Mouse (Mus musculus): ENCODE data around the gene Auts2. TPM values are rescaled to one million over a fixed set of nuclear protein-coding genes. Genes with fewer than 3 reads are reported as not detected.
A peak's percentile ranks its signal among the peaks of the same experiment; 100 is the strongest.

The Auts2 gene
- polyA plus RNA-seq, 1 experiment from 2014 or later, result 82.5 TPM

- Histone ChIP-seq H3K9me3 (ENCODE audit: control insufficient read depth, low read length) (no peaks in the 10 kb centered on the region), H3K4me1 (ENCODE audit: control insufficient read depth, insufficient read depth, low read length) (peaks cover 13% of the 10 kb centered on the region; the same call in 1 of the 2 replicates), H3K4me2 (ENCODE audit: low read depth, low read length) (no peak overlapping the region), H3K36me3 (ENCODE audit: control insufficient read depth, insufficient read depth, low read length) (no peaks in the 10 kb centered on the region), H3K9ac (replicated peaks; ENCODE audit: low read depth, low read length) (no peak overlapping the region), H3K27ac (ENCODE audit: low read depth, low read length) (no peak overlapping the region), H3K4me3 (ENCODE audit: low read depth, low read length) (no peak overlapping the region), H3K27me3 (ENCODE audit: control insufficient read depth, insufficient read depth, low read length) (no peaks in the 10 kb centered on the region)
- ATAC-seq (ENCODE audit: low read depth), result no peak
- WGBS, result 91% methylated on average over 7 of the region's 7 CpGs
Observed at GRCm38 (mm10) chr5:131489846-131490245, 1053.3 kb downstream of the Auts2 start.

GRCm38 (mm10) chr5:131486527-131486926 is 1056.6 kb downstream of the Auts2 start:
- no peaks in the 10 kb centered on the region for H3K9me3 ChIP-seq (ENCODE audit: control insufficient read depth, low read length)
- H3K27ac ChIP-seq (ENCODE audit: low read depth, low read length), result no peak overlapping the region
- no peaks in the 10 kb centered on the region for H3K27me3 ChIP-seq (ENCODE audit: control insufficient read depth, insufficient read depth, low read length)
- H3K4me1 ChIP-seq (ENCODE audit: control insufficient read depth, insufficient read depth, low read length), result peaks cover 10% of the 10 kb centered on the region
- no peak overlapping the region for H3K4me2 ChIP-seq (ENCODE audit: low read depth, low read length)
- ATAC-seq (ENCODE audit: low read depth), result no peak
- H3K9ac ChIP-seq (replicated peaks; ENCODE audit: low read depth, low read length), result no peak overlapping the region
- no peak overlapping the region for H3K4me3 ChIP-seq (ENCODE audit: low read depth, low read length)
- H3K36me3 ChIP-seq (ENCODE audit: control insufficient read depth, insufficient read depth, low read length), result no peaks in the 10 kb centered on the region
- WGBS, result 80% methylated on average over 4 of the region's 4 CpGs

GRCm38 (mm10) chr5:131475278-131475677 is 1067.9 kb downstream of the Auts2 start:
- H3K27me3 ChIP-seq (ENCODE audit: control insufficient read depth, insufficient read depth, low read length), result no peaks in the 10 kb centered on the region
- peaks cover 28% of the 10 kb centered on the region; the same call in 1 of the 2 replicates for H3K36me3 ChIP-seq (ENCODE audit: control insufficient read depth, insufficient read depth, low read length)
- no peak overlapping the region for H3K9ac ChIP-seq (replicated peaks; ENCODE audit: low read depth, low read length)
- H3K4me3 ChIP-seq (ENCODE audit: low read depth, low read length), result no peak overlapping the region
- no peaks in the 10 kb centered on the region for H3K9me3 ChIP-seq (ENCODE audit: control insufficient read depth, low read length)
- no peak for ATAC-seq (ENCODE audit: low read depth)
- no peaks in the 10 kb centered on the region for H3K4me1 ChIP-seq (ENCODE audit: control insufficient read depth, insufficient read depth, low read length)
- H3K4me2 ChIP-seq (ENCODE audit: low read depth, low read length), result no peak overlapping the region
- H3K27ac ChIP-seq (ENCODE audit: low read depth, low read length), result no peak overlapping the region

GRCm38 (mm10) chr5:131468609-131469008 is 1074.5 kb downstream of the Auts2 start:
- Histone ChIP-seq H3K4me2 (ENCODE audit: low read depth, low read length) (no peak overlapping the region), H3K4me1 (ENCODE audit: control insufficient read depth, insufficient read depth, low read length) (no peaks in the 10 kb centered on the region), H3K36me3 (ENCODE audit: control insufficient read depth, insufficient read depth, low read length) (peaks cover 25% of the 10 kb centered on the region; the same call in 1 of the 2 replicates), H3K27me3 (ENCODE audit: control insufficient read depth, insufficient read depth, low read length) (no peaks in the 10 kb centered on the region), H3K9me3 (ENCODE audit: control insufficient read depth, low read length) (no peaks in the 10 kb centered on the region), H3K4me3 (ENCODE audit: low read depth, low read length) (no peak overlapping the region), H3K27ac (ENCODE audit: low read depth, low read length) (no peak overlapping the region), H3K9ac (replicated peaks; ENCODE audit: low read depth, low read length) (no peak overlapping the region)
- no peak for ATAC-seq (ENCODE audit: low read depth)
- WGBS, result 97% methylated on average over 4 of the region's 4 CpGs

GRCm38 (mm10) chr5:131466131-131466530 is 1077.0 kb downstream of the Auts2 start:
- no peak overlapping the region for H3K4me2 ChIP-seq (ENCODE audit: low read depth, low read length)
- H3K9ac ChIP-seq (replicated peaks; ENCODE audit: low read depth, low read length), result no peak overlapping the region
- WGBS, result 77% methylated on average over 9 of the region's 9 CpGs
- no peak overlapping the region for H3K27ac ChIP-seq (ENCODE audit: low read depth, low read length)
- ATAC-seq (ENCODE audit: low read depth), result no peak
- no peaks in the 10 kb centered on the region for H3K27me3 ChIP-seq (ENCODE audit: control insufficient read depth, insufficient read depth, low read length)
- peaks cover 9% of the 10 kb centered on the region for H3K4me1 ChIP-seq (ENCODE audit: control insufficient read depth, insufficient read depth, low read length)
- peaks cover 13% of the 10 kb centered on the region for H3K36me3 ChIP-seq (ENCODE audit: control insufficient read depth, insufficient read depth, low read length)
- H3K9me3 ChIP-seq (ENCODE audit: control insufficient read depth, low read length), result no peaks in the 10 kb centered on the region
- H3K4me3 ChIP-seq (ENCODE audit: low read depth, low read length), result no peak overlapping the region

- peak; percentile 50 for ATAC-seq (ENCODE audit: low read depth)
- Histone ChIP-seq H3K9me3 (ENCODE audit: control insufficient read depth, low read length) (no peaks in the 10 kb centered on the region), H3K9ac (replicated peaks; ENCODE audit: low read depth, low read length) (no peak overlapping the region), H3K4me1 (ENCODE audit: control insufficient read depth, insufficient read depth, low read length) (peaks cover 9% of the 10 kb centered on the region), H3K4me3 (ENCODE audit: low read depth, low read length) (no peak overlapping the region), H3K4me2 (ENCODE audit: low read depth, low read length) (no peak overlapping the region), H3K27me3 (ENCODE audit: control insufficient read depth, insufficient read depth, low read length) (no peaks in the 10 kb centered on the region), H3K27ac (ENCODE audit: low read depth, low read length) (peak overlapping the region; percentile 24), H3K36me3 (ENCODE audit: control insufficient read depth, insufficient read depth, low read length) (peaks cover 34% of the 10 kb centered on the region)
- WGBS, result 34% methylated on average over 6 of the region's 6 CpGs
Observed at GRCm38 (mm10) chr5:131463402-131463801, 1079.7 kb downstream of the Auts2 start.

- Histone ChIP-seq H3K4me1 (ENCODE audit: control insufficient read depth, insufficient read depth, low read length) (peaks cover 9% of the 10 kb centered on the region), H3K27ac (ENCODE audit: low read depth, low read length) (no peak overlapping the region), H3K4me3 (ENCODE audit: low read depth, low read length) (no peak overlapping the region), H3K9ac (replicated peaks; ENCODE audit: low read depth, low read length) (no peak overlapping the region), H3K27me3 (ENCODE audit: control insufficient read depth, insufficient read depth, low read length) (no peaks in the 10 kb centered on the region), H3K9me3 (ENCODE audit: control insufficient read depth, low read length) (no peaks in the 10 kb centered on the region), H3K4me2 (ENCODE audit: low read depth, low read length) (no peak overlapping the region), H3K36me3 (ENCODE audit: control insufficient read depth, insufficient read depth, low read length) (peaks cover 40% of the 10 kb centered on the region)
- 71% methylated on average over 6 of the region's 6 CpGs for WGBS
- no peak for ATAC-seq (ENCODE audit: low read depth)
Observed at GRCm38 (mm10) chr5:131459951-131460350, 1083.2 kb downstream of the Auts2 start.

- Histone ChIP-seq H3K9me3 (ENCODE audit: control insufficient read depth, low read length) (no peaks in the 10 kb centered on the region), H3K27ac (ENCODE audit: low read depth, low read length) (no peak overlapping the region), H3K27me3 (ENCODE audit: control insufficient read depth, insufficient read depth, low read length) (no peaks in the 10 kb centered on the region), H3K4me2 (ENCODE audit: low read depth, low read length) (no peak overlapping the region), H3K4me1 (ENCODE audit: control insufficient read depth, insufficient read depth, low read length) (peaks cover 9% of the 10 kb centered on the region), H3K36me3 (ENCODE audit: control insufficient read depth, insufficient read depth, low read length) (peaks cover 44% of the 10 kb centered on the region), H3K4me3 (ENCODE audit: low read depth, low read length) (no peak overlapping the region), H3K9ac (replicated peaks; ENCODE audit: low read depth, low read length) (no peak overlapping the region)
- no peak for ATAC-seq (ENCODE audit: low read depth)
- WGBS, result 78% methylated on average over 2 of the region's 2 CpGs
Observed at GRCm38 (mm10) chr5:131459549-131459948, 1083.6 kb downstream of the Auts2 start.

GRCm38 (mm10) chr5:131458700-131459099 is 1084.4 kb downstream of the Auts2 start:
- no peaks in the 10 kb centered on the region for H3K9me3 ChIP-seq (ENCODE audit: control insufficient read depth, low read length)
- peaks cover 9% of the 10 kb centered on the region for H3K4me1 ChIP-seq (ENCODE audit: control insufficient read depth, insufficient read depth, low read length)
- ATAC-seq (ENCODE audit: low read depth), result no peak
- H3K27ac ChIP-seq (ENCODE audit: low read depth, low read length), result no peak overlapping the region
- no peak overlapping the region for H3K4me3 ChIP-seq (ENCODE audit: low read depth, low read length)
- H3K27me3 ChIP-seq (ENCODE audit: control insufficient read depth, insufficient read depth, low read length), result no peaks in the 10 kb centered on the region
- no peak overlapping the region for H3K4me2 ChIP-seq (ENCODE audit: low read depth, low read length)
- 83% methylated on average over 6 of the region's 6 CpGs for WGBS
- H3K36me3 ChIP-seq (ENCODE audit: control insufficient read depth, insufficient read depth, low read length), result peaks cover 49% of the 10 kb centered on the region
- H3K9ac ChIP-seq (replicated peaks; ENCODE audit: low read depth, low read length), result no peak overlapping the region

All from neural tube, embryonic 14.5 days (tissue).